Mouse (Mus musculus): Measurements from ENCODE around the gene 4930452B06Rik. TPM values are rescaled to one million over a fixed set of nuclear protein-coding genes. Genes with fewer than 3 reads are reported as not detected.
"Not testable (repeated sequence)": the region's sequence is repeated elsewhere in the genome, so short reads cannot be mapped to it uniquely, and the experiment has no call there.

The 4930452B06Rik gene
- polyA plus RNA-seq, 1 experiment from 2014 or later: 2.4 TPM

DNA sequence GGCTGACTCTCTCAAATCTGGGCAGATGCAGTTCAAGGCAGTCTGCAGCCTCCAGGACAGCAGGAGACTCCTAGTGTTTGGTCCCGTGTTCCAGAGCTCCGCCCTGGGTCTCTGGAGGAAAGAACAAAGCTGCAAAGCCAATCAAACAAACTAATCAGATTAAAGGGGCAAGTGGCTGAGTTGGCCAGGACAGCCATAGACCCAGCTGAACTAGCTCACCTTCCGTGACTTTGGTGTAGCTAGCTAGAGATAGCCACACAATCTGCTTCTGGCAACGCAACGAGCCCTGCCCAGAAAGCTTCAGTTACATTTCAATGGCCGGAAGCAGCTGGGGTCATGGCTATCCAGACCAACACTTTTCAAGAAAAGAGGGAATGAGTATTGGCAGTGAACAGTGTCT is 44.9 kb downstream of the 4930452B06Rik start:
- Histone ChIP-seq H3K4me1 (replicated peaks) (no peaks in the 10 kb centered on the region), H3K4me2 (no peak overlapping the region), H3K9ac (no peak overlapping the region), H3K9me3 (replicated peaks) (no peaks in the 10 kb centered on the region), H3K27me3 (no peaks in the 10 kb centered on the region), H3K4me3 (replicated peaks) (no peak overlapping the region), H3K36me3 (replicated peaks) (no peaks in the 10 kb centered on the region), H3K27ac (replicated peaks) (no peak overlapping the region)
- WGBS (ENCODE audit: insufficient replicate concordance): 43% methylated on average over 6 of the region's 6 CpGs
- no peak for ATAC-seq (ENCODE audit: insufficient read depth)

DNA sequence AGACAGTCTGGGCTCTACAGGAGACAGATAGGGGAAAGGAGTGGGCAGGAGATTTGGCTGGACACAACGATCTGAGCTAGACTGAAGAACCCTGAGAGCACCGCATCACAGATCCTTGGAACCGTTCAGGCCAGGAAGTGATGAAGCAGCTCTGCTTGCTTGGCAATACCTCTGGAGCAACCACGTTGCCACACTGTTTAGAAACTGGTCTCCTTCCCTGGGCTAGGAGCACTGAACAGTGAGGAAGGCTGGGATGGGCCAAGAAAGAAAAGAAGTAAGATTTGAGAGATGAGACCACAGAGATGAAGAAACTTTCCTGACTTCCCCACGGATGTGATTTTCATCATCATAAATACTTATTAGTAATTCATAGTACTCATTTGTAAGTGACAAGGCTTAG is 45.5 kb downstream of the 4930452B06Rik start:
- 60% methylated on average over 5 of the region's 5 CpGs for WGBS (ENCODE audit: insufficient replicate concordance)
- no peaks in the 10 kb centered on the region for H3K36me3 ChIP-seq (replicated peaks)
- no peak for ATAC-seq (ENCODE audit: insufficient read depth)

DNA sequence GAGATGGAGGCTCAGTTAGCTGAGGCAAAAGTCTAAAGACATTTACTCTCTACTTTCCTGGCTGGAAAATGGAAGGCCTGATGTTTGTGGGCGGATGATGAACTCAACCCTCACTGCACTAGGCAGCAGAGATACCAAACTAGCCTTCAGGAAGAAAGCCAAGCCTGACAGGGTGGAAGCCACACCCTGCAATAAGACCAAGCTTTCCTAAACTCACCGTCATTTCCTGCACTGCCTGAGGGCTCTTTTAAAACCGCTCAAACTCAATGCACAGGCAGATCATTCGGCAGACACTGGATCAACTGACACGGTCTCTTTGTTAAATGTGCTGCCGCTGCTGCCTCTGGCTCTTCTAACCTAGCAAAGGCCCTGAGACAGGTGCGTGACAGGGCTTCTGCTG is 50.4 kb downstream of the 4930452B06Rik start:
- no peaks in the 10 kb centered on the region for H3K27me3 ChIP-seq
- H3K9ac ChIP-seq: no peak overlapping the region
- 0 out of 2 replicates have a peak, but pooled peaks cover 4% of the 10 kb centered on the region for H3K4me1 ChIP-seq (replicated peaks)
- no peaks in the 10 kb centered on the region for H3K9me3 ChIP-seq (replicated peaks)
- no peak overlapping the region for H3K4me3 ChIP-seq (replicated peaks)
- 42% methylated on average over 7 of the region's 7 CpGs for WGBS (ENCODE audit: insufficient replicate concordance)
- H3K4me2 ChIP-seq: no peak overlapping the region
- no peak overlapping the region for H3K27ac ChIP-seq (replicated peaks)
- no peaks in the 10 kb centered on the region for H3K36me3 ChIP-seq (replicated peaks)
- ATAC-seq (ENCODE audit: insufficient read depth): no peak

More for the DNA sequence above, 45.5 kb downstream of the 4930452B06Rik start:
- no peaks in the 10 kb centered on the region for H3K4me1 ChIP-seq (replicated peaks)
- H3K9ac ChIP-seq: no peak overlapping the region
- no peaks in the 10 kb centered on the region for H3K9me3 ChIP-seq (replicated peaks)
- no peak overlapping the region for H3K4me2 ChIP-seq
- H3K27ac ChIP-seq (replicated peaks): no peak overlapping the region
- H3K4me3 ChIP-seq (replicated peaks): no peak overlapping the region
- H3K27me3 ChIP-seq: no peaks in the 10 kb centered on the region

DNA sequence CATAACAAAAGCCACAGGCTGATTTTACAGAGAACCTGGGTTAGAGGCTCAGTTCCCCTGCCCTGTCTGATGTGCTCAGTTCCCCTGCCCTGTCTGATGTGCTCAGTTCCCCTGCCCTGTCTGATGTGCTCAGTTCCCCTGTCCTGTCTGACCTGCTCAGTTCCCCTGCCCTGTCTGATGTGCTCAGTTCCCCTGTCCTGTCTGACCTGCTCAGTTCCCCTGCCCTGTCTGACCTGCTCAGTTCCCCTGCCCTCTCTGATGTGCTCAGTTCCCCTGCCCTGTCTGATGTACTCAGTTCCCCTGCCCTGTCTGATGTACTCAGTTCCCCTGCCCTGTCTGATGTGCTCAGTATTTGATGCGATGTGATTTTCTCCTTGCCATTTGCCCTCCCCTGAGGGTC is 51.6 kb downstream of the 4930452B06Rik start:
- not testable (repeated sequence) for H3K36me3 ChIP-seq (replicated peaks); H3K4me2 ChIP-seq; H3K9me3 ChIP-seq (replicated peaks); H3K9ac ChIP-seq; ATAC-seq (ENCODE audit: insufficient read depth); H3K4me1 ChIP-seq (replicated peaks); H3K27me3 ChIP-seq; H3K27ac ChIP-seq (replicated peaks); H3K4me3 ChIP-seq (replicated peaks)
- 58% methylated on average over 1 of the region's 1 CpGs for WGBS (ENCODE audit: insufficient replicate concordance)

DNA sequence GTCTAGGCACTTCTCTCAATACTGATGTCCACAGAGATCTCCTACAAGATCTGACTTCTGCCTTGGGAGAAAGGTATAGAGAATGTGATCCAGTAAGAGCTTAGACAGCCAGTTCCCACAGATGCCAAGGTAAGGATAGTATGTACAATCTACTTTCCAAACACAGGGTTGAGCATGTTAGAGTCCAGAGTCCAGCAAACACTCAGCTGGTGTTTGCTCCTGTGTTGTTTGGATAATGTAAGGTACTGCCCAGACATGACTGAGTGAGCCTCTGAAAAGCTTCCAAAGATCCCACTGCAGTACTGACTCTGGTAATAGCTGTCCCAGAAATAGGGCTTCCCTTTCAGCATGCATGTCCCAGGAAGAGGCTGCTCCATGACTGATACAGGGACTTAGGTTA is 54.0 kb downstream of the 4930452B06Rik start:
- 0 out of 2 replicates have a peak, but pooled peaks cover 4% of the 10 kb centered on the region for H3K4me1 ChIP-seq (replicated peaks)
- H3K9ac ChIP-seq: no peak overlapping the region
- ATAC-seq (ENCODE audit: insufficient read depth): peak; percentile 73

DNA sequence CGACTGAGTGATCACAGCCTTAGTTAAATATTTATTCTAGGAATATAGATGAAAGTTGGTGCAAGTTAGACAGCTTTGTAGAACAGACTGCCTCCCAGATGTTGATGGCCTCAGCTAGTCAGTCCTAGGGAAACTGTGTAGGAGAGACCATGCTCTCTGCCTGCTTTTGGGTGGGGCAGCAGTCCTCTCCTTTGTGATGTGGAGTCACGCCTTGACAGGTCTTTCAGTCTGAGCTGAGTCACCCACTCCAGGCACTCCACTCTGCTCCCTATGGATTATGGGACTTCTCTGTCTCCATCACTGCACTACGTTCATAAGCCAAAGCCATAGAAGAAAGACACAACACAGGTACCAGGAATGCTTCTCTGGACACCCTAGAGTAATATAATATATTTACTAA is 55.9 kb downstream of the 4930452B06Rik start:
- 47% methylated on average over 3 of the region's 3 CpGs for WGBS (ENCODE audit: insufficient replicate concordance)
- no peaks in the 10 kb centered on the region for H3K36me3 ChIP-seq (replicated peaks)
- H3K9ac ChIP-seq: no peak overlapping the region
- 0 out of 2 replicates have a peak, but pooled peaks cover 4% of the 10 kb centered on the region for H3K4me1 ChIP-seq (replicated peaks)
- no peak for ATAC-seq (ENCODE audit: insufficient read depth)
- H3K9me3 ChIP-seq (replicated peaks): no peaks in the 10 kb centered on the region
- no peak overlapping the region for H3K4me2 ChIP-seq
- H3K27me3 ChIP-seq: no peaks in the 10 kb centered on the region
- H3K4me3 ChIP-seq (replicated peaks): no peak overlapping the region
- no peak overlapping the region for H3K27ac ChIP-seq (replicated peaks)

More for the DNA sequence above, 54.0 kb downstream of the 4930452B06Rik start:
- H3K27ac ChIP-seq (replicated peaks): no peak overlapping the region
- no peak overlapping the region for H3K4me2 ChIP-seq
- no peaks in the 10 kb centered on the region for H3K27me3 ChIP-seq
- no peak overlapping the region for H3K4me3 ChIP-seq (replicated peaks)
- no peaks in the 10 kb centered on the region for H3K36me3 ChIP-seq (replicated peaks)
- no peaks in the 10 kb centered on the region for H3K9me3 ChIP-seq (replicated peaks)

DNA sequence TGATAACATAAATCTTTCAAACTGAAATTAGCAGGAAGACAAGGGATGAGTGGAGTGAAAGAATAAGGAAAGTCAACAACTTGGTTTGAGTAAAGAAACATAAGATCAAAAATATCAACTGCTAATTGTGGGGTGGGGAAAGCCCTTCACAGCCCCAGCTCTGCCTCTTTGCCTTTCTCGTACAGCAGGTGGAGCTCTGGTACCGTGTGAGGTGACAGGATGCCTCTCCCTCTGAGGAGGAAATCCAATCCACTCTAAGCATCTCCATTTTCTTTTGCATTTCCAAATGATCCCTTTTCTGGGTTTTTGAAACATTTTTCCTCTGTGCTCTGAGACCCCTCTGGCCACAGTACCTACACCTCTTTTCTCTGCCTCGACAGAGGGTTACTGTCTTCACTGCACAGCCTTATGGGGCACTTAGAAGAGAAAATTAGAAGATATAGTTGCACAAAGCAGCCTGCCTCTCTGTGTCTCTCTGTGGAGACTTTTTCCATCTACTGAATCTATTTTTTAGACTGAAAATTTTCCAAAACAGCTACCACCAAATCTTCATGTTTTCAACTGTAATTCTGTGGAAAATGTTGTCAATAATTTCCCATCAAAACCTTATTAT is 57.4 kb downstream of the 4930452B06Rik start:
- no peak for ATAC-seq (ENCODE audit: insufficient read depth)

DNA sequence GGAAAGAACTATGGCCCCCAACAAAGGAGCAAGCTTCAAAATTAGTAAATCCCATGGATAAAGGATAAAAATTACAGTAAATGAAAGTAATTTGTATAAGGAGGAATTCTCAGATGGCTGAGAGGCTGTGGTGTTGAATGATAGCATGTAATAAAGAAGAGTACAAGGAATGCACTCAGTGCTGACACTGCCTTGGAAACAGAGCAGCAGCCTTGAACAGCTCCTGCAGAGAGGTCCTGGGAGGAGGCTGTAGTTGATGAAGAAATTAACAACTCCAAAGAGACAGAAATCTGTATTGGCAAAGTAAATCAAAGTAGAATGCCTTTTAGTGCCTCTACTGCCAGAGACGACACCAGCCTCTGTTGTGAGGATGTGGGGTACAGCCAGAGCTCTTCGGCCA is 61.1 kb downstream of the 4930452B06Rik start:
- WGBS (ENCODE audit: insufficient replicate concordance): 52% methylated on average over 2 of the region's 2 CpGs
- H3K4me3 ChIP-seq (replicated peaks): no peak overlapping the region
- no peak overlapping the region for H3K9ac ChIP-seq
- H3K9me3 ChIP-seq (replicated peaks): no peaks in the 10 kb centered on the region
- H3K27ac ChIP-seq (replicated peaks): no peak overlapping the region
- ATAC-seq (ENCODE audit: insufficient read depth): no peak
- no peaks in the 10 kb centered on the region for H3K36me3 ChIP-seq (replicated peaks)
- H3K4me2 ChIP-seq: no peak overlapping the region
- no peaks in the 10 kb centered on the region for H3K4me1 ChIP-seq (replicated peaks)
- no peaks in the 10 kb centered on the region for H3K27me3 ChIP-seq

More for the DNA sequence above, 57.4 kb downstream of the 4930452B06Rik start:
- 0 out of 2 replicates have a peak, but pooled peaks cover 4% of the 10 kb centered on the region for H3K4me1 ChIP-seq (replicated peaks)
- no peak overlapping the region for H3K27ac ChIP-seq (replicated peaks)
- no peaks in the 10 kb centered on the region for H3K9me3 ChIP-seq (replicated peaks)
- WGBS (ENCODE audit: insufficient replicate concordance): 10% methylated on average over 3 of the region's 3 CpGs
- no peaks in the 10 kb centered on the region for H3K27me3 ChIP-seq
- no peak overlapping the region for H3K9ac ChIP-seq
- H3K36me3 ChIP-seq (replicated peaks): no peaks in the 10 kb centered on the region
- H3K4me3 ChIP-seq (replicated peaks): no peak overlapping the region
- no peak overlapping the region for H3K4me2 ChIP-seq

DNA sequence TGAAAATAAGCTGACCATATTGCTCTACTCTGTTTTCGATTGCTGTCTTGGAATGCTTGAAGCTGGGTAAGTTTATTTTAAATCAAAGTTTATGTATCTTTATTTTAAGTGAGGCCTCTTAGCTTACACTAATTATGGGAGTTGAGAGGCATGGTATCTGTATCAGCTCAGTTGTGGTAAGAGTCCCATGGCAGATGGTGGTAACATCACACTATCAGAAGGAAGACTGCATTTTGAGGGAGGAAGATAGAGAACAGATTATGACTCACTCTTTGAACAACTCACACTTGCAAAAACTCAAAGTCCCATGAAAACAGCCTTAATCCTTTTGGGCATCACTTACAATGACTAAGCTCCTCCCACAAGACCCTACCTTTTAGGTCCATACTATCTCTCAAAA is 81.0 kb downstream of the 4930452B06Rik start:
- Histone ChIP-seq H3K4me3 (replicated peaks) (no peak overlapping the region), H3K9me3 (replicated peaks) (no peaks in the 10 kb centered on the region), H3K27ac (replicated peaks) (no peak overlapping the region), H3K9ac (no peak overlapping the region), H3K27me3 (no peaks in the 10 kb centered on the region), H3K36me3 (replicated peaks) (no peaks in the 10 kb centered on the region), H3K4me2 (no peak overlapping the region), H3K4me1 (replicated peaks) (no peaks in the 10 kb centered on the region)
- no peak for ATAC-seq (ENCODE audit: insufficient read depth)
- WGBS (ENCODE audit: insufficient replicate concordance): 51% methylated on average over 1 of the region's 1 CpGs

DNA sequence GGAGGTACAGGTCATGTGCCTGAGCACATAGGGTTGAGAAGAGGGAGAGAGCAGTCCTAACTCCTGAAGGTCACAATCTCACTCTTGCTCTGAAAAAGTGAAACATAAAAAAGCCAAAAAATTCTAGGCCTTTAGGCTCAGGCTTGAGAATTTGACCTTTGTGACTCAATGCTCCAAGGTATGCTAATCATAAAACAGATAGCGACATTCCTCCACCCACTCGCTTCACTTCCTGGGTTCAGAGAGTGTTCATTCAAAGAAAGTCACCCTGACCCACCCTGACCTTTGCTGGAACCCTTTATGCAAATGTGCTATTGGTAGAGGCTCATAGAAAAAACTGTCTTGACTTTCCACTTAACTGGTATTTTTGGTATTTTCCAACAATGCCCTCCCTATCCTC is 115.0 kb downstream of the 4930452B06Rik start:
- 52% methylated on average over 2 of the region's 2 CpGs for WGBS (ENCODE audit: insufficient replicate concordance)
- not testable (repeated sequence) for H3K9me3 ChIP-seq (replicated peaks); ATAC-seq (ENCODE audit: insufficient read depth); H3K4me2 ChIP-seq; H3K27me3 ChIP-seq; H3K36me3 ChIP-seq (replicated peaks); H3K4me1 ChIP-seq (replicated peaks); H3K27ac ChIP-seq (replicated peaks); H3K4me3 ChIP-seq (replicated peaks); H3K9ac ChIP-seq

DNA sequence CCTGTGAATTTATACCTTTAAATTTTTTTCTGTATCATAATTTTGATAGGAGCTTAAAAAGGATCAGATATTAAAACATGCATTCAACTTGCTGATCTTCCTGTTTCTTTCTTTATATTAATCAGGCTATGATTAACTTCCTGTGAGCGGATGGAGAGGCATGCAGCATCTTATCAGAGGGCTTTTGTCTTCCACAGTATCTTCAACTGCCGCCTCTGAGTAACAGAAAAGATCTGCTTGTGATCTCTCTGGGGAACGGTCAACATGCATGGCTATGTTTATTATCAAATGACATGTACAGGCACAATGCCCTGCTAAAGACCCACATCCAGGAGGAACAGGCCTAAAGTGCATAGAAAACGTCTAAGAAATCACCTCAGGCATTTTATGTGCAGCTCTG is 116.9 kb downstream of the 4930452B06Rik start:
- WGBS (ENCODE audit: insufficient replicate concordance): 42% methylated on average over 4 of the region's 4 CpGs
- Histone ChIP-seq H3K27ac (replicated peaks) (no peak overlapping the region), H3K9me3 (replicated peaks) (no peaks in the 10 kb centered on the region), H3K36me3 (replicated peaks) (no peaks in the 10 kb centered on the region), H3K4me3 (replicated peaks) (no peak overlapping the region), H3K9ac (no peak overlapping the region), H3K4me2 (no peak overlapping the region), H3K4me1 (replicated peaks) (no peaks in the 10 kb centered on the region), H3K27me3 (no peaks in the 10 kb centered on the region)
- no peak for ATAC-seq (ENCODE audit: insufficient read depth)

DNA sequence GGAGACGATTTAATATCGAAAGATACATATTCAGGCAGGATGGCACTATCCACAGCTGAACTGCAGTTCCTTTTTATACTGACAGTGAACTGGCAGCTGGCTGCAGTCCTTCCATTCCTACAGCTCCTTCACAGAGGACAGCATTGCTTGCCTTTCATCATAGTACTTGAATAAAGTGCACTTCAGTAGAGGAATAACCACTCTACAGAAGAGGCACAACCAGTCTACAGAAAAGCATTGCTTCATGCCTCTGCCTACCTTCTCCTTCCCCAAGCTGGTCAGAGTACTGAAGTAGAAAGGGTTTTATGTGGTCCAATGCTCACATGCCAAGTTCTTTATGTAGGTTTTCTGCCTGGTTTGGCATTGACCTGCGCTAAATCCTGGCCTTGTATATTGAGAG is 130.0 kb downstream of the 4930452B06Rik start:
- H3K4me3 ChIP-seq (replicated peaks): no peak overlapping the region
- H3K9ac ChIP-seq: no peak overlapping the region
- no peaks in the 10 kb centered on the region for H3K4me1 ChIP-seq (replicated peaks)
- no peak overlapping the region for H3K27ac ChIP-seq (replicated peaks)
- no peak for ATAC-seq (ENCODE audit: insufficient read depth)
- 74% methylated on average over 3 of the region's 3 CpGs for WGBS (ENCODE audit: insufficient replicate concordance)
- H3K27me3 ChIP-seq: no peaks in the 10 kb centered on the region
- no peaks in the 10 kb centered on the region for H3K9me3 ChIP-seq (replicated peaks)
- no peak overlapping the region for H3K4me2 ChIP-seq
- H3K36me3 ChIP-seq (replicated peaks): no peaks in the 10 kb centered on the region
